Mouse (Mus musculus) v-Abl transformed pro-B cells (cell line): ENCODE data around the gene Agbl4.

Source experiments
- in situ Hi-C, 2 experiments: fragments of 400-800 bp; cut with MboI; formaldehyde crosslinking; loops; one replicate each; pipeline ENCODE4 v1.15.1; 2025; ENCODE audit not compliant: unreplicated experiment in 2 of 2

Agbl4 gene

GRCm38 (mm10) chr4:111442435-111443238 lies 1045.2 kb downstream of the Agbl4 start:
- in situ Hi-C loops, result no loop called here

- in situ Hi-C loops, result no loop called here
These were observed 1046.6 kb downstream of the Agbl4 start for GRCm38 (mm10) chr4:111443906-111444615.

- in situ Hi-C loops, result no loop called here
These were observed 1047.2 kb downstream of the Agbl4 start for GRCm38 (mm10) chr4:111444616-111445160.

DNA sequence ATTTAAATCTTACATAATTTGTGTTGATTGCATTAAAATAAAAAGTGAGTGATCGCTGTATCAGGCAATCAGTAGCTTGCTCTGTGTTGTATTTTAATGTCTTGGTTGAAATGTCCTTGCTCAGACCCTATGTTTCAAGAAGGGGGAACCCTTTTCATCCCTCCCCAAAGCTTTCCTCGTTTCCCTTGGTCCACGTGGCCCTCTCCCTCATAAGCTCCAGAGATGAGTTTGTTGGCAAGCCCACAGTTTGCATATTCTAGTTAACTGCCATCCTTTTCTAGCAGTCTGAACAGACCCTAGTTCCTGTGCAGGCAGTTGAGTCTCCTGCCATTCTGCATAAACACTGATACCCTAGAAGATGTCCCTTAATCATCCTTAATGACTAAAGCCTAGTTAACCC lies 1050.5 kb downstream of the Agbl4 start:
- in situ Hi-C loops, result no loop called here

- in situ Hi-C loops, result no loop called here
These were observed 1051.1 kb downstream of the Agbl4 start for GRCm38 (mm10) chr4:111448586-111448985.

- in situ Hi-C loops, result no loop called here
These were observed 1052.2 kb downstream of the Agbl4 start for GRCm38 (mm10) chr4:111449442-111450199.

DNA sequence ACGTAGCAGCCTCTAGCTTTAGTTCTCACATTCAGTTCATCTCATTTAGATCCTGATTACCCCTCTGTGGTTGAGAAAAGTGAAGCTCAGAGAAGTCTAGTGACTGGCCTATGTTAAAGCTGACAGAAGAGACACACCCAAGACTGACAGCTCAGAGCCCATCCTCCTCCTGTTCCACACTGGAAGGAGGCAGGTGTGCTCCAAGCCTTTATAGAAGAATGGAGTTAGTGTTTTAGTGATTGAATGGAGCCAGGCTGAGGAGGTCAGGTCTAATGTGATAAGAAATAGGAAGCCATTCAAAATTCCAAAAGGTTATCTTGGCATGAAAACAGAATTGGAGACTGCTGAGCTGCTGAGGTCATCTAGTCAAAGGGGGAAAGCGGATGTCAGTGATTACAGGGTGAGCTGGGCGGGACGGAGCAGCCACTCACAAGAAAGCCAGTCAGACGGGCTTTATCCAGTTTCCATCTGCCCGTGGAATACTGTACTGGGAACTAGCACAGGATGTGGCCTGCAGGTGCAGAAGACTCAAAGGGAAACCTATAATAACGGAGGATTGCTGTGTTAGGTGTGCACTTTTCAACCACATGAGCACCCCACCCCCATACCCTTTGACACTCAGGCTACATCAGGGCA lies 1053.9 kb downstream of the Agbl4 start:
- in situ Hi-C loops, result no loop called here

DNA sequence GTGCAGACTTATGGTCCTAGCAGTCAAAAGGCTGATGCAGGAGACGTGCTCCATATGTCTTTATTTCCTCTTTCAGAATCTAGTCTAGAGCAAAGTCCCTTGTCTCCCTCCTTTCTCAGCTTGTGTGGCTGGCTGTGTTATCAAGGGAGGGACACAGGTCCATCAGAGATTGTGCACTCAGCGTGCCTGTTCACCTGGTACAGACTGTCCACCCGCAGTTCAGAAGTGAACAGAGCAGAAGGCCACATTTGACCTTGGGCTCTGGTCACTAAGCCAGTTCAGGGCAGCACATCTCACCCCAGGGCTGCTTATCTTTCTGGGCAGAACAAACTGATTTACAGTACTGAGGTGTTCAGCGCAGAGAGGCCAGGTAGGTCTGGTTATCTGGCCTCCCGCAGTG lies 1054.7 kb downstream of the Agbl4 start:
- in situ Hi-C loops, result no loop called here

GRCm38 (mm10) chr4:111453275-111453674 lies 1055.8 kb downstream of the Agbl4 start:
- in situ Hi-C loops, result no loop called here

DNA sequence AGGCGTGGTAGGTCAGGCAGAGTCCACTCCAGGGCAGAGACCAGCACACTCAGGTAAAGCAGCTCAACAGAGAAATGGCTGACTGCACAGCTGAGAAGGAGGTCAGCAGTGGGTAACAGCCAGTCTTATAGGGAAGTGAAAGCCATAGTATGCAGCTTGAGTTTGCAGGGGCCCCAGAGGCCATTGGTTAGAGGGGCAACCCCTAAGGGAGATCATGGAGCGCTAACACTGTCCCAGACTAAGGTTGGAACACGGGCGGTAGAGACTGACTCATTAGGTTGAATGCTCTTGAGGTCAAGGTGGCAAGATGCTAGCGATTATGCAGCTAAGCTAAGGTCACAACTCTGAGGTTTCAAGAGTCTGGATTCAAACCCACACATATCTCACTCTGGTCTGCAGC lies 1058.2 kb downstream of the Agbl4 start:
- in situ Hi-C loops, result no loop called here

- in situ Hi-C loops, result no loop called here
These were observed 1060.1 kb downstream of the Agbl4 start for GRCm38 (mm10) chr4:111457568-111457967.

DNA sequence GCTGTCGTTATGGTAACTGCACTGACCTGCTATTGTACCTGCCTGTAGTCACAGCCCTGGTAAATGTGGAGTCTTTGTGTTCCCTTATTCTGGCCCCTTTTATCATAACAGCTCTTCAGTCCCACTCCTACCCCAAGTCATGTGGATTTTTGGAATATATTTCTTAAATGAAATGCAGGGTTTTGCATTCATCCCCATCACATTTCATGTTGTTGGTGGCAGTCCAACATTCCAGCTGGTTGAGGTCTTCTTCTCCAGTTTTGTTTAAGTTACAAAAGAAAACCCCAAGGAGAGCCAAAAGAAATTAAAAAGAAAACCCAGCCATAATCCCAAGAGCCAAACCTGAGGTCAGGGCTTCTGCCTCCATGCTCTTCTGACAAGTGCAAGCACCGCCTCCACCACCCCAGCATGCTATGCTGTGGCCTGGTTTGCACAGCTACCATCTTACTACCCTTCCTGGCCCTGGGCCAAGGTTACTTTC lies 1069.9 kb downstream of the Agbl4 start:
- in situ Hi-C loops, result no loop called here

GRCm38 (mm10) chr4:111467796-111468195 lies 1070.3 kb downstream of the Agbl4 start:
- in situ Hi-C loops, result no loop called here

GRCm38 (mm10) chr4:111469847-111470246 lies 1072.4 kb downstream of the Agbl4 start:
- in situ Hi-C loops, result no loop called here

DNA sequence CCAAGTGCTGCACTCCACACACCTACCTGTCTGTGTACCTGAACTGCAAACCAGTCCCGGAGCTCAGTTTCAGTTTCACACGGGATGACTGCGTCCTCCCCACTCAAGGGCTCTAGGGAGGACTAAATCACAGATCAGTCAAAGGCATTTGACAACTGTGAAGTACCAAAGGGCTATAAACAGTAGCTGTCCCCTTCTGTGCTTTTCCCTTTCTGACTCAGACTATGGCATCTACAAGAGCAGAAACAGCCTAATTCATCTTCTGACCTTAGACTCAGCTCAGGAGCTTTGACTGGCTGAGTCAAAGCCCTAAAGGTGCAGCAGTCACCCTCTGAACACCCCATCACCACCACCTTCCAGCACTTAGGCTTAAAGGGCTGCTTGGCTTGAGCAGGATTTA lies 1074.3 kb downstream of the Agbl4 start:
- in situ Hi-C loops, result no loop called here

GRCm38 (mm10) chr4:111472511-111472910 lies 1075.0 kb downstream of the Agbl4 start:
- in situ Hi-C loops, result no loop called here

DNA sequence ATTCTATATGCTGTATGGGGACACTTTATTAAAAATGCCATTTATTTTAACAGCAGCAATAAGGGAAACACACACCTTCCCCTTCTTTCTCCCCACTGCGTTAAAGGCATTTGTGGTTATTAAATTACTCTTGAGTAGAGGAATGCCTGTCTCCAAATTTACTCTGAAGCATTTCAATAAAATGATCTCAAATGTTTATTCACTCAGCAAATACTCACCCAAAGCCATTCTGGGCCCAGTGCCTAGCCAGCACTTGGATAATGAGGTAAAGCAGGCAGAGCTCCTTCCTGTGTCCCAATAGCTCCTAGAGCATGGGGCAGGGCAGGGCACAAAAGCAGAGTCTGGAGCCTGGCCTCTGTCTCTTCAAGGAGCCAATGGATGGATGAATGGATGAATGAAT lies 1075.6 kb downstream of the Agbl4 start:
- in situ Hi-C loops, result no loop called here

- in situ Hi-C loops, result no loop called here
These were observed 1078.0 kb downstream of the Agbl4 start for GRCm38 (mm10) chr4:111475374-111475971.

DNA sequence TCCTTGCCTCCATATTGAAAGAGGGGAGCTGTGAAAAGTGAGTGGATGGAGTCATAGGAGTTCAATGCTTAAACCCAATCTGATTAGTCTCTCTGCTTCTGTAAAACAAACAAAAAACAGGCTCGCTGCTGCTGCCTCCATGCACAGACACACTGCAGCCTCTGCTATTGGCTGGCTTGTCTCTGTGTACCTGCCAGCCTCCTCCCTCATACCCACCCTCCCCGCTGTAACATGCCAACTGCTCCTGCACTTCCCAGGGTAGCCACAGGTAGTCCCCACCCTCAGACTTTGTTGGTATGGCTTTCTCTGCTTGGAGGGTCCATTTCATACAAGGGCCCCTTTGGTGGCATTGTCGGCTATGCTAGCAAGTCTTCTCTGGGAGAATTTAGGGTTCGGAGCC lies 1080.0 kb downstream of the Agbl4 start:
- in situ Hi-C loops, result no loop called here

GRCm38 (mm10) chr4:111483499-111483898 lies 1086.0 kb downstream of the Agbl4 start:
- in situ Hi-C loops, result no loop called here
